Mouse (Mus musculus): ENCODE results near the gene Degs2. TPM values are rescaled to one million over a fixed set of nuclear protein-coding genes. Genes with fewer than 3 reads are reported as not detected.
A peak's percentile ranks its signal among the peaks of the same experiment; 100 is the strongest.

Gene Degs2
- polyA plus RNA-seq, 1 experiment from 2014 or later, result 2.7 TPM

GRCm38 (mm10) chr12:108635501-108635900 lies 66.6 kb downstream of the Degs2 start:
- H3K9me3 ChIP-seq (ENCODE audit: low read depth, low read length), result no peaks in the 10 kb centered on the region
- no peak for TF ChIP-seq CTCF (IDR thresholded peaks at IDR 0.05; ENCODE audit: low read depth)
- H3K4me3 ChIP-seq (ENCODE audit: low read depth, low read length), result no peak overlapping the region
- WGBS, result 86% methylated on average over 4 of the region's 4 CpGs
- H3K4me2 ChIP-seq, result no peak overlapping the region
- no peaks in the 10 kb centered on the region for H3K4me1 ChIP-seq (ENCODE audit: insufficient read depth)
- no peak overlapping the region for H3K27ac ChIP-seq (ENCODE audit: low read depth)
- no peak overlapping the region for H3K9ac ChIP-seq
- no peaks in the 10 kb centered on the region for H3K27me3 ChIP-seq (ENCODE audit: insufficient read depth, low read length)
- peaks cover 5% of the 10 kb centered on the region; the same call in 1 of the 2 replicates for H3K36me3 ChIP-seq (ENCODE audit: insufficient read depth)
- DNase-seq (no peak), ATAC-seq (ENCODE audit: insufficient read depth) (no peak)

GRCm38 (mm10) chr12:108634031-108634430 lies 68.1 kb downstream of the Degs2 start:
- DNase-seq (no peak), ATAC-seq (ENCODE audit: insufficient read depth) (no peak)
- no peaks in the 10 kb centered on the region for H3K36me3 ChIP-seq (ENCODE audit: insufficient read depth)
- no peak overlapping the region for H3K9ac ChIP-seq
- H3K4me1 ChIP-seq (ENCODE audit: insufficient read depth), result no peaks in the 10 kb centered on the region
- H3K27me3 ChIP-seq (ENCODE audit: insufficient read depth, low read length), result no peaks in the 10 kb centered on the region
- no peaks in the 10 kb centered on the region for H3K9me3 ChIP-seq (ENCODE audit: low read depth, low read length)
- TF ChIP-seq CTCF (IDR thresholded peaks at IDR 0.05; ENCODE audit: low read depth), result no peak
- no peak overlapping the region for H3K27ac ChIP-seq (ENCODE audit: low read depth)
- WGBS, result 98% methylated on average over 1 of the region's 1 CpGs
- H3K4me2 ChIP-seq, result no peak overlapping the region
- no peak overlapping the region for H3K4me3 ChIP-seq (ENCODE audit: low read depth, low read length)

- no peaks in the 10 kb centered on the region for H3K4me1 ChIP-seq (ENCODE audit: insufficient read depth)
- no peaks in the 10 kb centered on the region for H3K9me3 ChIP-seq (ENCODE audit: low read depth, low read length)
- no peak for TF ChIP-seq CTCF (IDR thresholded peaks at IDR 0.05; ENCODE audit: low read depth)
Measured at GRCm38 (mm10) chr12:108632501-108632900, 69.6 kb downstream of the Degs2 start.

GRCm38 (mm10) chr12:108630741-108631688 lies 71.1 kb downstream of the Degs2 start:
- no peaks in the 10 kb centered on the region for H3K4me1 ChIP-seq (ENCODE audit: insufficient read depth)

More at GRCm38 (mm10) chr12:108632501-108632900, 69.6 kb downstream of the Degs2 start:
- Histone ChIP-seq H3K4me2 (no peak overlapping the region), H3K27ac (ENCODE audit: low read depth) (no peak overlapping the region), H3K27me3 (ENCODE audit: insufficient read depth, low read length) (no peaks in the 10 kb centered on the region), H3K36me3 (ENCODE audit: insufficient read depth) (no peaks in the 10 kb centered on the region), H3K4me3 (ENCODE audit: low read depth, low read length) (no peak overlapping the region), H3K9ac (no peak overlapping the region)
- ATAC-seq (ENCODE audit: insufficient read depth) (no peak), DNase-seq (no peak)

GRCm38 (mm10) chr12:108629556-108629955 lies 72.6 kb downstream of the Degs2 start:
- H3K27me3 ChIP-seq (ENCODE audit: insufficient read depth, low read length), result no peaks in the 10 kb centered on the region
- WGBS, result 92% methylated on average over 1 of the region's 1 CpGs
- 0 out of 2 replicates have a peak, but pooled peaks cover 3% of the 10 kb centered on the region for H3K4me1 ChIP-seq (ENCODE audit: insufficient read depth)

More at GRCm38 (mm10) chr12:108630741-108631688, 71.1 kb downstream of the Degs2 start:
- Histone ChIP-seq H3K9ac (no peak overlapping the region), H3K27me3 (ENCODE audit: insufficient read depth, low read length) (no peaks in the 10 kb centered on the region), H3K9me3 (ENCODE audit: low read depth, low read length) (no peaks in the 10 kb centered on the region), H3K4me2 (no peak overlapping the region), H3K27ac (ENCODE audit: low read depth) (peak overlapping the region; percentile 4; the same call in 1 of the 2 replicates), H3K4me3 (ENCODE audit: low read depth, low read length) (no peak overlapping the region), H3K36me3 (ENCODE audit: insufficient read depth) (no peaks in the 10 kb centered on the region)
- no peak for ATAC-seq (ENCODE audit: insufficient read depth)
- peak; percentile 19 for DNase-seq
- TF ChIP-seq CTCF (IDR thresholded peaks at IDR 0.05; ENCODE audit: low read depth), result no peak
- 69% methylated on average over 6 of the region's 6 CpGs for WGBS

More at GRCm38 (mm10) chr12:108629556-108629955, 72.6 kb downstream of the Degs2 start:
- Histone ChIP-seq H3K9ac (no peak overlapping the region), H3K4me3 (ENCODE audit: low read depth, low read length) (no peak overlapping the region), H3K27ac (ENCODE audit: low read depth) (no peak overlapping the region), H3K9me3 (ENCODE audit: low read depth, low read length) (no peaks in the 10 kb centered on the region), H3K4me2 (no peak overlapping the region), H3K36me3 (ENCODE audit: insufficient read depth) (no peaks in the 10 kb centered on the region)
- ATAC-seq (ENCODE audit: insufficient read depth) (no peak), DNase-seq (no peak)
- TF ChIP-seq CTCF (IDR thresholded peaks at IDR 0.05; ENCODE audit: low read depth), result no peak

MicroRNAs encoded within 50 kb of the gene (microRNA counts, 519-probe panel; counts per million panel counts)
- microRNA mmu-miR-342-3p (3,656 counts per million, percentile 76 among the panel's probes with 10 or more counts), microRNA mmu-miR-342-5p (30.5 counts per million)

Small RNA genes lying within 50 kb of the gene (microRNA-seq; reads per million reads assigned to microRNA genes)
- not detected for gene Gm23872 (ENCODE audit: borderline number of aligned reads)
- 5,276 reads per million, percentile 89 among the genes with 10 or more reads in this experiment for gene Mir342 (ENCODE audit: borderline number of aligned reads)

Other genes starting within 250 kb of the Degs2 start
- gene Evl, start 147.6 kb downstream of the Degs2 start, polyA plus RNA-seq (2014; fragmentation: Nextera tagmentation; extraction: Ambion mirVana), result 79.2 and 88.7 TPM in 2 replicates
- gene Yy1, start 90.7 kb upstream of the Degs2 start, polyA plus RNA-seq (2014; fragmentation: Nextera tagmentation; extraction: Ambion mirVana), result 24.3 and 26.3 TPM in 2 replicates
- 8.7 and 9.0 TPM in 2 replicates for gene Slc25a29, start 133.6 kb upstream of the Degs2 start, polyA plus RNA-seq (2014; fragmentation: Nextera tagmentation; extraction: Ambion mirVana)
- 11.9 and 12.6 TPM in 2 replicates for gene Slc25a47, start 133.7 kb upstream of the Degs2 start, polyA plus RNA-seq (2014; fragmentation: Nextera tagmentation; extraction: Ambion mirVana)
- gene Wdr25, start 191.3 kb upstream of the Degs2 start, polyA plus RNA-seq (2014; fragmentation: Nextera tagmentation; extraction: Ambion mirVana), result 5.7 and 8.0 TPM in 2 replicates
- 94.9 and 101 TPM in 2 replicates for gene Wars, start 191.9 kb upstream of the Degs2 start, polyA plus RNA-seq (2014; fragmentation: Nextera tagmentation; extraction: Ambion mirVana)

All from lung, embryonic 14.5 days (tissue).